Mouse (Mus musculus) ES-E14 (cell line): ENCODE measurements at regions not wholly inside any gene's neighbourhood (a gene's known extent, or its start where the extent isn't known, plus 50 kb on each side); places are given as distances from the start of the nearest gene placed in this dataset.

Experiments used
- CHD2 ChIP-seq: IDR thresholded peaks from 2 replicates; pipeline ENCODE4 v1.6.1; 2014; ENCODE audit warnings: mild to moderate bottlenecking, low read depth, low read length, inconsistent platforms
- MAFK ChIP-seq: IDR thresholded peaks from 2 replicates; pipeline ENCODE4 v1.6.1; 2014; ENCODE audit warnings: mild to moderate bottlenecking, low read depth, low read length, inconsistent platforms; ENCODE audit not compliant: insufficient read depth
- ZC3H11A ChIP-seq: IDR thresholded peaks from 2 replicates; pipeline ENCODE4 v1.6.1; 2012; ENCODE audit warnings: low read depth, mild to moderate bottlenecking, inconsistent platforms, low read length, borderline replicate concordance

DNA sequence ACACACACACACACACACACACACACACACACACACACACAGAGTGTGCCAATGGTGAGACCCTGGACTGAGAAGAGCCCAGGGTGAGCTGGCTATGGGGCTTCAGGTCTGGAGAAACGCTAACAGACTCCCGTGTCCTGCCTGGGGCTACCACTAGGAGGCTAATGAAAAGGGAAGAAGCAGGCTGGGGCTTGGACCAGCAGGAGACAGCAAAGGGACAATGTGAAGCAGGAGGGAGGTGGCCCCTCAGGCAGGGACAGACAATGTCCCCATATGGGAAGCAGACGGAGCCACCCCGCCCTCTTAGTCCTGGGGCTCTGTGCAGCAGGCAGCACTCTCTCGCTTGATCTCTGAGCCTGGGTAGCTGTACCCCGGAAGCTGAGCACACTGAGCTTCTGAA lies 93.1 kb downstream of the Hif1an start:
- TF ChIP-seq MAFK (no peak), ZC3H11A (0 out of 2 replicates have a peak, but pooled peaks have one; percentile 6), CHD2 (no peak)
